Comparison of ENCODE assay signal across 19 mouse cellular contexts in the genomic region with DNA sequence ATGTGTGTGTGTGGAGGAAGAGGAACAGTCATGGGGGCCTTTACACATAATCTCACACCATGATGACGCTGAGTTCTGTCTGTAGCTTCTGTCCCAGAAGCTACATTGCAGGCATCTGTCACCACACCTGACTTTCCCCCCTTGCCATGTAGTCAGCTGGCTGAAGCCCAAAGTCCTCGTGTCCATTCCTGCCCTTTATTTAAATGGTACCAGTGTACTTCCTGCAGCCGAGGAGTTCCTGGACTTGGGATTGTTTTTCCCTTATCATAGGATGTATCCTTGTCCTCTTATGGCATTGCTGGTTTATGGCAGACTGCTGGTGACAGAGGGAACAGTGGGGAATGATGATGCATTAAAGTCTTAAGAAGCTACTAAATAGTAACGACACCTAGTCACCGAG.
DNase-seq lines count a peak whose midpoint lies in the region; ATAC-seq and TF ChIP-seq lines count a peak whose summit lies in the region.
"Had no signal": no experiment of that assay in that cellular context is flagged by ENCODE, and none has a peak within 500 bp of the region (broad histone marks: within the 10 kb centered on the region; RNA-seq: fewer than 3 reads in every experiment).

No protein-coding gene starts in this region.

- no peak for DNase-seq in stomach, postnatal 0 days (ENCODE audit: low spot score)
- DNase-seq in cerebellum, postnatal 36 days = no peak
- no peak for DNase-seq in layer of hippocampus, postnatal 10 days (ENCODE audit: low spot score in 2 of 2)
- DNase-seq: adrenal gland, adult 2 months; adrenal gland, postnatal 10 days; adrenal gland, postnatal 25 days; cerebellum, adult 11 months; cerebellum, adult 18-20 months; cerebellum, adult 8-10 months; cerebellum, adult 9-11 months; cerebellum, postnatal 14 days had no signal

- peaks cover 14% of the 10 kb centered on the region for H3K36me3 ChIP-seq in intestine, embryonic 15.5 days
- peaks cover 16% of the 10 kb centered on the region for H3K36me3 ChIP-seq in intestine, embryonic 16.5 days (ENCODE audit: control insufficient read depth, insufficient read depth, low read length)
- H3K36me3 ChIP-seq in small intestine, adult 2 months (ENCODE audit: control insufficient read depth, insufficient read depth, low read length) = peaks cover 67% of the 10 kb centered on the region
- H3K36me3 ChIP-seq in stomach, postnatal 0 days (ENCODE audit: control insufficient read depth, insufficient read depth, low read length) = peaks cover 32% of the 10 kb centered on the region
- no peaks in the 10 kb centered on the region for H3K36me3 ChIP-seq in hindbrain, embryonic 16.5 days (ENCODE audit: control insufficient read depth, insufficient read depth, low read length)
- H3K36me3 ChIP-seq: forebrain, embryonic 15.5 days had no signal

- no peaks in the 10 kb centered on the region for H3K9me3 ChIP-seq in intestine, embryonic 15.5 days
- H3K9me3 ChIP-seq in intestine, embryonic 16.5 days (ENCODE audit: control insufficient read depth, low read length) = no peaks in the 10 kb centered on the region
- no peaks in the 10 kb centered on the region for H3K9me3 ChIP-seq in stomach, postnatal 0 days (ENCODE audit: control insufficient read depth, low read length)
- H3K9me3 ChIP-seq in hindbrain, embryonic 16.5 days (ENCODE audit: control insufficient read depth, low read length) = no peaks in the 10 kb centered on the region
- H3K9me3 ChIP-seq: embryonic facial prominence, embryonic 10.5 days; embryonic facial prominence, embryonic 12.5 days; forebrain, embryonic 13.5 days; forebrain, embryonic 15.5 days had no signal

- H3K4me1 ChIP-seq in intestine, embryonic 15.5 days (replicated peaks) = 0 out of 2 replicates have a peak, but pooled peaks cover 5% of the 10 kb centered on the region
- H3K4me1 ChIP-seq in intestine, embryonic 16.5 days (ENCODE audit: control insufficient read depth, insufficient read depth, low read length) = peaks cover 13% of the 10 kb centered on the region
- H3K4me1 ChIP-seq in small intestine, adult 2 months (ENCODE audit: control insufficient read depth, insufficient read depth, insufficient read length, low read length) = peaks cover 16% of the 10 kb centered on the region
- H3K4me1 ChIP-seq in stomach, postnatal 0 days (replicated peaks; ENCODE audit: control insufficient read depth, insufficient read depth) = no peaks in the 10 kb centered on the region
- H3K4me1 ChIP-seq in hindbrain, embryonic 16.5 days (ENCODE audit: control insufficient read depth, insufficient read depth, low read depth, low read length) = no peaks in the 10 kb centered on the region
- H3K4me1 ChIP-seq: embryonic facial prominence, embryonic 10.5 days; embryonic facial prominence, embryonic 12.5 days; forebrain, embryonic 13.5 days; forebrain, embryonic 15.5 days had no signal

- TF ChIP-seq POLR2A in small intestine, adult 2 months (IDR thresholded peaks at IDR 0.05; ENCODE audit: low read depth, low read length) = no peak

- ATAC-seq in intestine, embryonic 15.5 days = 0 out of 2 replicates have a peak, but pooled peaks have one; percentile 13
- peak; percentile 54 for ATAC-seq in intestine, embryonic 16.5 days
- no peak for ATAC-seq in stomach, postnatal 0 days (ENCODE audit: low FRiP score, low TSS enrichment)
- no peak for ATAC-seq in hindbrain, embryonic 16.5 days
- ATAC-seq: forebrain, embryonic 13.5 days; forebrain, embryonic 15.5 days had no signal

- WGBS in intestine, embryonic 15.5 days = 66% methylated on average over 5 of the region's 5 CpGs
- WGBS in intestine, embryonic 16.5 days = 67% methylated on average over 5 of the region's 5 CpGs
- WGBS in small intestine, adult 2 months = 33% methylated on average over 5 of the region's 5 CpGs
- WGBS in stomach, postnatal 0 days = 60% methylated on average over 5 of the region's 5 CpGs
- 92% methylated on average over 5 of the region's 5 CpGs for WGBS in hindbrain, embryonic 16.5 days

- no peak overlapping the region for H3K4me2 ChIP-seq in intestine, embryonic 15.5 days (replicated peaks)
- no peak overlapping the region for H3K4me2 ChIP-seq in intestine, embryonic 16.5 days (ENCODE audit: low read depth, low read length)
- no peak overlapping the region for H3K4me2 ChIP-seq in stomach, postnatal 0 days (replicated peaks; ENCODE audit: low read depth)
- no peak overlapping the region for H3K4me2 ChIP-seq in hindbrain, embryonic 16.5 days (ENCODE audit: low read length)
- H3K4me2 ChIP-seq: embryonic facial prominence, embryonic 12.5 days; forebrain, embryonic 13.5 days; forebrain, embryonic 15.5 days had no signal

- H3K27ac ChIP-seq in intestine, embryonic 15.5 days = no peak overlapping the region
- H3K27ac ChIP-seq in intestine, embryonic 16.5 days (ENCODE audit: low read length) = peak overlapping the region; percentile 39; the same call in 1 of the 2 replicates
- H3K27ac ChIP-seq in small intestine, adult 2 months (ENCODE audit: insufficient read depth, low read depth, low read length) = peak overlapping the region; percentile 21
- 0 out of 2 replicates have a peak overlapping the region, but pooled peaks have one; percentile 20 for H3K27ac ChIP-seq in stomach, postnatal 0 days (replicated peaks)
- no peak overlapping the region for H3K27ac ChIP-seq in hindbrain, embryonic 16.5 days (ENCODE audit: low read depth, low read length)
- H3K27ac ChIP-seq: embryonic facial prominence, embryonic 10.5 days; embryonic facial prominence, embryonic 12.5 days; forebrain, embryonic 13.5 days; forebrain, embryonic 15.5 days had no signal

- no peak for TF ChIP-seq EP300 in stomach, postnatal 0 days (optimal IDR thresholded peaks at IDR 0.05)

- no peak overlapping the region for H3K4me3 ChIP-seq in intestine, embryonic 15.5 days (replicated peaks)
- no peak overlapping the region for H3K4me3 ChIP-seq in intestine, embryonic 16.5 days (ENCODE audit: low read length)
- H3K4me3 ChIP-seq in small intestine, adult 2 months (ENCODE audit: low read depth, low read length) = no peak overlapping the region
- H3K4me3 ChIP-seq in stomach, postnatal 0 days (ENCODE audit: low read depth, low read length) = no peak overlapping the region
- H3K4me3 ChIP-seq in hindbrain, embryonic 16.5 days (ENCODE audit: low read length) = no peak overlapping the region
- H3K4me3 ChIP-seq: embryonic facial prominence, embryonic 10.5 days; embryonic facial prominence, embryonic 12.5 days; forebrain, embryonic 13.5 days; forebrain, embryonic 15.5 days had no signal

- H3K9ac ChIP-seq in intestine, embryonic 15.5 days = no peak overlapping the region
- H3K9ac ChIP-seq in intestine, embryonic 16.5 days (ENCODE audit: low read depth, low read length) = no peak overlapping the region
- H3K9ac ChIP-seq in stomach, postnatal 0 days (ENCODE audit: low read length) = no peak overlapping the region
- no peak overlapping the region for H3K9ac ChIP-seq in hindbrain, embryonic 16.5 days (ENCODE audit: low read depth, low read length)
- H3K9ac ChIP-seq: embryonic facial prominence, embryonic 12.5 days; forebrain, embryonic 13.5 days; forebrain, embryonic 15.5 days had no signal

- no peaks in the 10 kb centered on the region for H3K27me3 ChIP-seq in intestine, embryonic 15.5 days (replicated peaks)
- no peaks in the 10 kb centered on the region for H3K27me3 ChIP-seq in intestine, embryonic 16.5 days (replicated peaks; ENCODE audit: control insufficient read depth, insufficient read depth, low read length)
- H3K27me3 ChIP-seq in small intestine, adult 2 months (ENCODE audit: control insufficient read depth, insufficient read depth, low read length) = no peaks in the 10 kb centered on the region
- H3K27me3 ChIP-seq in stomach, postnatal 0 days (ENCODE audit: control insufficient read depth, insufficient read depth, low read length) = no peaks in the 10 kb centered on the region
- H3K27me3 ChIP-seq in hindbrain, embryonic 16.5 days (replicated peaks; ENCODE audit: control insufficient read depth, insufficient read depth, low read length) = no peaks in the 10 kb centered on the region
- H3K27me3 ChIP-seq: embryonic facial prominence, embryonic 12.5 days; forebrain, embryonic 13.5 days; forebrain, embryonic 15.5 days had no signal

- TF ChIP-seq CTCF in small intestine, adult 2 months (IDR thresholded peaks at IDR 0.05; ENCODE audit: extremely low read depth, insufficient read length, insufficient replicate concordance, low read depth, low read length) = no peak
- TF ChIP-seq CTCF in stomach, postnatal 0 days (IDR thresholded peaks at IDR 0.05; ENCODE audit: low read depth) = no peak

Comparison
In these comparisons a context has a peak if more than half of its experiments do, and no peak if none do; other contexts are left out.
1. H3K27ac ChIP-seq: peak in intestine, embryonic 16.5 days (single experiment), small intestine, adult 2 months (single experiment) and stomach, postnatal 0 days (single experiment); none in intestine, embryonic 15.5 days (single experiment) and hindbrain, embryonic 16.5 days (single experiment).
2. ATAC-seq: peak in intestine, embryonic 15.5 days (single experiment) and intestine, embryonic 16.5 days (single experiment); none in stomach, postnatal 0 days (single experiment) and hindbrain, embryonic 16.5 days (single experiment).